Mouse (Mus musculus): ENCODE results near the gene Rfx7. TPM values are rescaled to one million over a fixed set of nuclear protein-coding genes. Genes with fewer than 3 reads are reported as not detected.

Rfx7 gene
- polyA plus RNA-seq, 1 experiment: 43.9 TPM

- no peak overlapping the region for H3K4me3 ChIP-seq (ENCODE audit: insufficient read depth, low read depth, low read length)
- H3K4me1 ChIP-seq (ENCODE audit: control insufficient read depth, insufficient read depth, low read length): peaks cover 7% of the 10 kb centered on the region; the same call in 1 of the 2 replicates
- TF ChIP-seq CTCF (IDR thresholded peaks at IDR 0.05; ENCODE audit: insufficient read depth, low read depth, low read length) (no peak), POLR2A (IDR thresholded peaks at IDR 0.05; ENCODE audit: insufficient read depth, low read depth, low read length) (no peak)
- WGBS: 88% methylated on average over 5 of the region's 5 CpGs
- no peak overlapping the region for H3K27ac ChIP-seq (ENCODE audit: insufficient read depth, low read depth, low read length)
Observed at GRCm38 (mm10) chr9:72655602-72656001, 123.6 kb downstream of the Rfx7 start.

DNA sequence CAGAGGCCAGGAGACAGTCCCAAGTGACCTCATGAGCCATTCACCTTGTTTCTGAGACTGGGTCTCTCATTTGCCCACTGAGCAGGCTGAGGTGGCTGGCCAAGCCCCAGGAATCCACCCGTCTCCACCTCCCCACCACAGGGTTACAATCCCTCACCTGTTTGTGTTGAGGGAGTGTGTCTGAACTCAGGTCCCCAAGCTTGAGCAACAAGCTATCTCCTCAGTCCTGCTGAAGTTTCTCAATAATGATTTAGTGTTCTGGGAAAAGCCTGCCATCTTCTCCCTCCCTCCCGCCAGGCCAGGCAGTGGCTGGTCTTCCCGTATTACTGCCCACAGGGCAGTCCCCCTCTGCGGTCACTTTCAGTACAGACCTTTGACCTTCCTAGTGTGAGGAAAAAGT, 124.5 kb downstream of the Rfx7 start:
- no peak overlapping the region for H3K4me3 ChIP-seq (ENCODE audit: insufficient read depth, low read depth, low read length)
- H3K4me1 ChIP-seq (ENCODE audit: control insufficient read depth, insufficient read depth, low read length): peaks cover 7% of the 10 kb centered on the region; the same call in 1 of the 2 replicates
- WGBS: 64% methylated on average over 4 of the region's 4 CpGs
- no peak overlapping the region for H3K27ac ChIP-seq (ENCODE audit: insufficient read depth, low read depth, low read length)
- TF ChIP-seq CTCF (IDR thresholded peaks at IDR 0.05; ENCODE audit: insufficient read depth, low read depth, low read length): no peak
- no peak for TF ChIP-seq POLR2A (IDR thresholded peaks at IDR 0.05; ENCODE audit: insufficient read depth, low read depth, low read length)

- TF ChIP-seq CTCF (IDR thresholded peaks at IDR 0.05; ENCODE audit: insufficient read depth, low read depth, low read length) (no peak), POLR2A (IDR thresholded peaks at IDR 0.05; ENCODE audit: insufficient read depth, low read depth, low read length) (no peak)
- no peak overlapping the region for H3K4me3 ChIP-seq (ENCODE audit: insufficient read depth, low read depth, low read length)
- 76% methylated on average over 3 of the region's 3 CpGs for WGBS
- no peak overlapping the region for H3K27ac ChIP-seq (ENCODE audit: insufficient read depth, low read depth, low read length)
- H3K4me1 ChIP-seq (ENCODE audit: control insufficient read depth, insufficient read depth, low read length): peaks cover 7% of the 10 kb centered on the region; the same call in 1 of the 2 replicates
Observed at GRCm38 (mm10) chr9:72656940-72657339, 124.9 kb downstream of the Rfx7 start.

- peaks cover 7% of the 10 kb centered on the region; the same call in 1 of the 2 replicates for H3K4me1 ChIP-seq (ENCODE audit: control insufficient read depth, insufficient read depth, low read length)
- H3K27ac ChIP-seq (ENCODE audit: insufficient read depth, low read depth, low read length): no peak overlapping the region
- WGBS: 48% methylated on average over 1 of the region's 1 CpGs
- no peak for TF ChIP-seq POLR2A (IDR thresholded peaks at IDR 0.05; ENCODE audit: insufficient read depth, low read depth, low read length)
- TF ChIP-seq CTCF (IDR thresholded peaks at IDR 0.05; ENCODE audit: insufficient read depth, low read depth, low read length): no peak
- H3K4me3 ChIP-seq (ENCODE audit: insufficient read depth, low read depth, low read length): no peak overlapping the region
Observed at GRCm38 (mm10) chr9:72657694-72658093, 125.7 kb downstream of the Rfx7 start.

DNA sequence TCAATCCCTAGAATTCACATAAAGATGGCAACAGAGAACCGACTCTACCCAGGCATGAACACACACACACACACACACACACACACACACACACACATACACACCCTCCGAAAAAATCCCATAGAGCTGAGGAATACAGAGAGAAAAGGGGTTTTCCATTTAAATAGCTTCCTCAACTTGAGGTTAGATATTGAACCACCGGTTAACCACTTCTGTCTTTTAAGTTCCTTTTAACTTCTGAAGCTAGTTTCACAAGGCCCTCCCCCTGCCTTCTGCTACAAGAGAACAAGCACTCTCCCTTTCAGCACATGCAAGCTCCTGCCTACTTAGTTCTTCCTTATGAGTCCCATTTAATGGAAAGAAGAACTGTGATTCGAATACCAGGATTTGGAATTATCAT, 128.1 kb downstream of the Rfx7 start:
- no peak overlapping the region for H3K27ac ChIP-seq (ENCODE audit: insufficient read depth, low read depth, low read length)
- TF ChIP-seq CTCF (IDR thresholded peaks at IDR 0.05; ENCODE audit: insufficient read depth, low read depth, low read length): no peak
- no peak for TF ChIP-seq POLR2A (IDR thresholded peaks at IDR 0.05; ENCODE audit: insufficient read depth, low read depth, low read length)
- WGBS: 83% methylated on average over 4 of the region's 4 CpGs
- no peak overlapping the region for H3K4me3 ChIP-seq (ENCODE audit: insufficient read depth, low read depth, low read length)
- H3K4me1 ChIP-seq (ENCODE audit: control insufficient read depth, insufficient read depth, low read length): peaks cover 5% of the 10 kb centered on the region

- WGBS: 66% methylated on average over 1 of the region's 1 CpGs
- Histone ChIP-seq H3K4me3 (ENCODE audit: insufficient read depth, low read depth, low read length) (no peak overlapping the region), H3K27ac (ENCODE audit: insufficient read depth, low read depth, low read length) (no peak overlapping the region), H3K4me1 (ENCODE audit: control insufficient read depth, insufficient read depth, low read length) (peaks cover 5% of the 10 kb centered on the region)
- TF ChIP-seq CTCF (IDR thresholded peaks at IDR 0.05; ENCODE audit: insufficient read depth, low read depth, low read length) (no peak), POLR2A (IDR thresholded peaks at IDR 0.05; ENCODE audit: insufficient read depth, low read depth, low read length) (no peak)
Observed at GRCm38 (mm10) chr9:72660911-72661310, 128.9 kb downstream of the Rfx7 start.

GRCm38 (mm10) chr9:72661561-72661894, 129.5 kb downstream of the Rfx7 start:
- peak overlapping the region; percentile 75 for H3K4me3 ChIP-seq (ENCODE audit: insufficient read depth, low read depth, low read length)
- H3K27ac ChIP-seq (ENCODE audit: insufficient read depth, low read depth, low read length): peak overlapping the region; percentile 99
- TF ChIP-seq CTCF (IDR thresholded peaks at IDR 0.05; ENCODE audit: insufficient read depth, low read depth, low read length): no peak
- peak; percentile 43; the same call in 1 of the 2 replicates for TF ChIP-seq POLR2A (IDR thresholded peaks at IDR 0.05; ENCODE audit: insufficient read depth, low read depth, low read length)
- peaks cover 5% of the 10 kb centered on the region for H3K4me1 ChIP-seq (ENCODE audit: control insufficient read depth, insufficient read depth, low read length)
- under 1% methylated on average over 13 of the region's 13 CpGs for WGBS

DNA sequence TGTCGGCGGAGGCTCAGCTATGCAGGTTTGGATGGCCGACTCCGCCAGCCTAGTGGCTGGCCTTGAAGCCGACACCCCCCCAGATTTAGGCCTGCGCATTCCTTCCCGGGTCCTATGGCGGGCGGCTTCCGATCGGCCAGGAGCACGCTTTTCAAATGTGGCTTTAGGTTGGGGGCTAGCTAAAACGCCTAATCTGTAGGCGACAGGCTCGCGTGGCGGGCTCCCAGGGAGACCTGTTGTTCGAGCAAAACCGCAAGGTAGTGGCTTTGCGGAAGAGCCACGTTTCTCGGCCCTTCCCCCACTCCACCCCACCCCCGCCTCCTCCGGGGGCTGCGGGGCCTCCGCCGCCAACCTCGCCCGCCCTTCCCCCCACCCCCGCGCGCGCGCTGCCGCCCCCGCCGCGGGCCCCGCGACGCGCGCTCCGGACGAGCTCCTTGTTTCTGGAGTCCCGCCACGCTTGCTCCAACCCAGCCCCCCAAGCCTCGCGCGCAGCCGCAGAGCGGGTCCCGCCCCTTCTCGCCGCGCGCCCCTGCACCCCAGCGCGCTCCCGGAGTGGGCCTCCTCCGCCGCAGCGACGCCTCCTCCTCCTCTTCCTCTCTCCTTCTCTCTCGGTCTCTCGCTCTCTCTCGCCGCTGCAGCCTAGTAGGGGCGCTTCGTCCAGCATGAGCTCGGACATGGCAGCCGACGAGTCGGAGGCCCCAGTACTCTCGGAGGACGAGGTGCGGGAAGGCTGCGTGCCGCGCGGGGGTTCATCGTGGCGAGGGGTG, 130.0 kb downstream of the Rfx7 start, which contains the start of gene Nedd4:
Gene Nedd4 (plus strand): TSS at position 452 of the 767 bp plus-strand sequence.
- no peak for TF ChIP-seq CTCF (IDR thresholded peaks at IDR 0.05; ENCODE audit: insufficient read depth, low read depth, low read length)
- peak; percentile 83 for TF ChIP-seq POLR2A (IDR thresholded peaks at IDR 0.05; ENCODE audit: insufficient read depth, low read depth, low read length)
- peaks cover 7% of the 10 kb centered on the region for H3K4me1 ChIP-seq (ENCODE audit: control insufficient read depth, insufficient read depth, low read length)
- H3K4me3 ChIP-seq (ENCODE audit: insufficient read depth, low read depth, low read length): peak within 1 kb of the TSS; percentile 99
- 1% methylated on average over 67 of the region's 83 CpGs for WGBS
- peak within 1 kb of the TSS; percentile 99 for H3K27ac ChIP-seq (ENCODE audit: insufficient read depth, low read depth, low read length)

DNA sequence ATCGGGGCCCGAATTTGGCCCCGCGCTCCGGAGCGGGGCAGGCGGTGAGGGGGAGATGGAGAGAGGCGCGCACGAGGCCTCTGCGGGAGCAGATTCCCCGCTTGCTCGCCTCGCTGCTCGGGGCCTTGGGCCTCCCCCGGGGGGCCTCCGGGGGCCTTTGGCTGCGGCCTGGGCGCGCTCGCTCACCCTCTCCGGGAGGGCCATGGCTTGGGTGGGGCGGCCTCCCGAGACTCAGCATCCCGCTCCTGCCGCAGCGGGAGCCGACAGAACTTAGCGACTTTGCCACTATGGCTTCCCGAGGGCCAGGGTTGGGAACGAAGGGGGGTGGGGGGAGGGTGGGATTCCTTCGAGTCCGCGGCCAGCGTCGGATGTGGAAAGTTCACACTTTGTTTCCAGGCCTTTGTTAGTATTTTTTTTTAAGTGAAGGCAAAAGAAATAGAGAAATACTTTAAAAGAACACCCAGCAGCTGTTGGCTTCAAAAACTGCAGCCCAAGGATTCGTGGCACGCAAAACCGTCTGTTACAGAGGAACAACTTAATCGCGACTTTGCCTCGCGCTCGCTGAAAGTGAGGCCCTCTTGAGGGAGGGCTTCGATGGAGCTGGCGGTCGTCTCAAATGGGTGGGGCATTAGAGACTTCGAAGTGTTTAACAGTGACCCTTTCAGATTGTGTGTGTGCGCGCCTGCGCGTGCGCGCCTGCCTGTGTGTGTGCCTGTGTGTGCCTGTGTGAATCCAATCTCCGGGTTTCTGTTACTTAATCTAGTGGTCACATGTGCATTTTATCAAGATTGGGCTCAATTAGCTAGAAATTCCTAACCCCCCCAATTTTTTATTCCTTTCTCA, 130.9 kb downstream of the Rfx7 start:
- Histone ChIP-seq H3K4me1 (ENCODE audit: control insufficient read depth, insufficient read depth, low read length) (peaks cover 7% of the 10 kb centered on the region), H3K4me3 (ENCODE audit: insufficient read depth, low read depth, low read length) (peak overlapping the region; percentile 99), H3K27ac (ENCODE audit: insufficient read depth, low read depth, low read length) (peak overlapping the region; percentile 97)
- 1% methylated on average over 55 of the region's 55 CpGs for WGBS
- TF ChIP-seq CTCF (IDR thresholded peaks at IDR 0.05; ENCODE audit: insufficient read depth, low read depth, low read length): no peak
- TF ChIP-seq POLR2A (IDR thresholded peaks at IDR 0.05; ENCODE audit: insufficient read depth, low read depth, low read length): no peak

Data from olfactory bulb, adult 2 months (tissue).